13 mouse cellular contexts compared by ENCODE assay signal in the genomic region with DNA sequence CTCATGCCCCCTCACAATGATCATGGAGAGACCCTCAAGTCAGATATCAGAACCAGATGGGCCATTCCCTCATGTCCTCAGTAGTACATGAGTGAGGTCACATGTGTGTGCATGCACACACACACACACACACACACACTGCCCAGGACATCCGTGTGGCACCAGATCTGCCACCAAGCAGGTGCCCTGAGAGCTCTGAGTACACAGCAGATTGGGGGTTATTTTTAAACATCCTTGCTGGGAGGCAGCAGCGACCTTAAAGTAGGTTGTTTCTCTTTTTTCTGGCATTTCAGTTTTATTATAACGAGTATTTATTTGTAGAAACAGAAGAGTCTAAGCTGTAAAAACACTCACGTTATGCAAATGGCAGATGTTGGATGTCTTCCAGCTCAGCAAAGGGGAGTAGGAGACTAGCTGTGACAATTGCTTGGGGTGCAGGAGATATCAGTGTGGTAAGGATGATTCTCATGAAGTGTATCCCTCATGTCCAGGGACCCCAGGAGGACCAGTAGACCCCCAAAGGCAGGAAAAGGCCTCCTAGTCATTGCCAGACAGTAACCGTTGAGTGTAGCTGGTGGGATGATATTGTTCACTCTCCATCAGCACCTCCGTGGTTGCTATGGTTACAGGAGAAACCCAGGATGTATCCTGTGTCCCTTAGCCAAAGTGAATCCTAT. TPM values are rescaled to one million over a fixed set of nuclear protein-coding genes. Genes with fewer than 3 reads are reported as not detected.
DNase-seq lines count a peak whose midpoint lies in the region; ATAC-seq lines count a peak whose summit lies in the region.
"Had no signal": no experiment of that assay in that cellular context is flagged by ENCODE, and none has a peak within 500 bp of the region (broad histone marks: within the 10 kb centered on the region; RNA-seq: fewer than 3 reads in every experiment).

No protein-coding gene starts in this region.

- H3K4me2 ChIP-seq in neural tube, embryonic 15.5 days = no peak overlapping the region
- H3K4me2 ChIP-seq: heart, embryonic 13.5 days had no signal

- H3K9me3 ChIP-seq in neural tube, embryonic 15.5 days (replicated peaks) = no peaks in the 10 kb centered on the region
- H3K9me3 ChIP-seq: heart, embryonic 13.5 days had no signal

- no peak for ATAC-seq in neural tube, embryonic 15.5 days (ENCODE audit: low FRiP score)
- ATAC-seq in monocyte, adult 5-6 weeks (replicated peaks; ENCODE audit: insufficient number of reproducible peaks, low FRiP score, low TSS enrichment, poor library complexity, severe bottlenecking) = no peak
- no peak for ATAC-seq in activated CD4-positive, CD25-positive, alpha-beta regulatory T cell, adult 4 months
- ATAC-seq: inflammation-experienced regulatory T-cells, adult 6 months had no signal

- intact Hi-C loops in left cerebral cortex, postnatal 25 days (cut with DNase I) = no loop called here

- no peaks in the 10 kb centered on the region for H3K36me3 ChIP-seq in neural tube, embryonic 15.5 days
- H3K36me3 ChIP-seq: heart, embryonic 13.5 days had no signal

- DNase-seq in neural tube, embryonic 10.5 days (ENCODE audit: extremely low spot score, low spot score) = no peak
- DNase-seq in frontal cortex, postnatal 25 days (ENCODE audit: low spot score in 2 of 2) = peak; percentile 41 to 42
- DNase-seq in left cerebral cortex, postnatal 25 days (ENCODE audit: low spot score in 2 of 2) = peak; percentile 72 to 90
- DNase-seq in ovary, postnatal 10 days (ENCODE audit: low spot score) = no peak
- DNase-seq: thymus, adult 2 months had no signal

- H3K27ac ChIP-seq in neural tube, embryonic 15.5 days (replicated peaks) = 0 out of 2 replicates have a peak overlapping the region, but pooled peaks have one; percentile 38
- H3K27ac ChIP-seq: heart, embryonic 13.5 days had no signal

- WGBS in neural tube, embryonic 15.5 days = 51% methylated on average over 6 of the region's 6 CpGs

- peaks cover 8% of the 10 kb centered on the region; the same call in 1 of the 2 replicates for H3K4me1 ChIP-seq in neural tube, embryonic 15.5 days
- H3K4me1 ChIP-seq: heart, embryonic 13.5 days had no signal

- H3K9ac ChIP-seq in neural tube, embryonic 15.5 days (replicated peaks) = no peak overlapping the region
- H3K9ac ChIP-seq: heart, embryonic 13.5 days had no signal

- no peak overlapping the region for H3K4me3 ChIP-seq in neural tube, embryonic 15.5 days (replicated peaks)
- H3K4me3 ChIP-seq: heart, embryonic 13.5 days had no signal

- H3K27me3 ChIP-seq in neural tube, embryonic 15.5 days (replicated peaks) = no peaks in the 10 kb centered on the region
- H3K27me3 ChIP-seq: heart, embryonic 13.5 days had no signal

RNA-seq across cellular contexts. Expression of a gene that starts 40.7 kb away (rescaled TPM):
- polyA plus RNA-seq in neural tube, embryonic 15.5 days (2015; fragmentation: Nextera tagmentation; extraction: Ambion mirVana) = 23.8 and 27.5 TPM in 2 replicates
- total RNA-seq in left cerebral cortex, postnatal 25 days (2021) = 10 to 100 TPM; 28.1 to 32.2 TPM
- not detected in 3 replicates for total RNA-seq in monocyte, adult 5-6 weeks (2017)
- polyA plus RNA-seq in activated CD4-positive, CD25-positive, alpha-beta regulatory T cell, adult 4 months (2017; shearing (Covaris generic)) = not detected
- total RNA-seq: common myeloid progenitor, adult 5-6 weeks had no signal
- polyA plus RNA-seq: heart, embryonic 13.5 days; inflammation-experienced regulatory T-cells, adult 6 months; lung, embryonic 16.5 days; small intestine, adult 2 months had no signal

Comparison
In these comparisons a context has a peak if more than half of its experiments do, and no peak if none do; other contexts are left out.
1. DNase-seq: peak in frontal cortex, postnatal 25 days (2 of 2) and left cerebral cortex, postnatal 25 days (2 of 2); none in neural tube, embryonic 10.5 days (single experiment) and ovary, postnatal 10 days (single experiment).
2. RNA of a gene that starts 40.7 kb away (total RNA-seq): 28.1 to 32.2 TPM in left cerebral cortex, postnatal 25 days; not detected in monocyte, adult 5-6 weeks; every median in the first group is over 10 times any median in the second.